Mouse (Mus musculus) embryonic facial prominence, embryonic 11.5 days (tissue): ENCODE results near the gene Pitpnm1. TPM values are rescaled to one million over a fixed set of nuclear protein-coding genes. Genes with fewer than 3 reads are reported as not detected.
"Not testable (repeated sequence)": the region's sequence is repeated elsewhere in the genome, so short reads cannot be mapped to it uniquely, and the experiment has no call there.

Experiments used
- ATAC-seq: fragments of 200-750 bp; cut with Nextera tagmentation; replicated peaks from 2 replicates; pipeline ENCODE4 v1.8.0; 2017; ENCODE audit warnings: low read depth; ENCODE audit not compliant: insufficient number of reproducible peaks, low FRiP score, low TSS enrichment
- DNase-seq: peaks from one replicate; pipeline ENCODE4 v3.0.0-alpha.2; 2015; ENCODE audit warnings: low spot score
- H3K27ac ChIP-seq: fragments of 300-500 bp; sonication (generic); replicated peaks from 2 replicates; pipeline ENCODE4 v1.5.1; 2014; ENCODE audit warnings: mild to moderate bottlenecking, low read depth, low read length, control low read depth
- H3K27me3 ChIP-seq: fragments of 300-500 bp; sonication (generic); 2 replicates; pipeline ENCODE4 v1.6.1; 2014; ENCODE audit warnings: mild to moderate bottlenecking, low read length, moderate library complexity, mixed read lengths; ENCODE audit not compliant: control insufficient read depth, insufficient read depth
- H3K36me3 ChIP-seq: fragments of 300-500 bp; sonication (generic); replicated peaks from 2 replicates; pipeline ENCODE4 v1.6.1; 2014; ENCODE audit warnings: low read depth, mild to moderate bottlenecking, low read length, moderate library complexity, mixed read lengths; ENCODE audit not compliant: control insufficient read depth, insufficient read depth
- H3K4me1 ChIP-seq: fragments of 300-500 bp; sonication (generic); 2 replicates; pipeline ENCODE4 v1.6.1; 2014; ENCODE audit warnings: low read length, mixed read lengths; ENCODE audit not compliant: control insufficient read depth, insufficient read depth
- H3K4me2 ChIP-seq: fragments of 300-500 bp; sonication (generic); 2 replicates; pipeline ENCODE4 v1.6.1; 2014; ENCODE audit warnings: low read depth, mild to moderate bottlenecking, control low read depth, low read length, moderate library complexity
- H3K4me3 ChIP-seq: fragments of 300-500 bp; sonication (generic); 2 replicates; pipeline ENCODE4 v1.5.1; 2014; ENCODE audit warnings: low read depth, low read length, control low read depth
- H3K9ac ChIP-seq: fragments of 300-500 bp; sonication (generic); replicated peaks from 2 replicates; pipeline ENCODE4 v1.6.1; 2014; ENCODE audit warnings: mild to moderate bottlenecking, control low read depth, low read length
- H3K9me3 ChIP-seq: fragments of 300-500 bp; sonication (generic); replicated peaks from 2 replicates; pipeline ENCODE4 v1.6.1; 2016; ENCODE audit warnings: mild to moderate bottlenecking, low read length, inconsistent platforms, mixed read lengths; ENCODE audit not compliant: control insufficient read depth
- WGBS: fragments of 180-500 bp; shearing (Covaris S2); extraction: QIAGEN DNeasy Blood & Tissue Kit; methylation state at CpG from one replicate; pipeline ENCODE4 v1.1.7; 2014; 5-methylcytosine and 5-hydroxymethylcytosine counted together
- polyA plus RNA-seq: library from polyadenylated mRNA; unstranded; fragments of >200 nt; fragmentation: Nextera tagmentation; extraction: Ambion mirVana; gene quantifications from 2 replicates; pipeline ENCODE4 v1.2.1, GENCODE M21; 2014

Pitpnm1 gene
- polyA plus RNA-seq, 1 experiment from 2014 or later = 6.3 TPM

- no peaks in the 10 kb centered on the region; the same call in 1 of the 2 replicates for H3K36me3 ChIP-seq
- 85% methylated on average over 2 of the region's 2 CpGs for WGBS
- no peak overlapping the region for H3K4me2 ChIP-seq
- no peak overlapping the region for H3K9ac ChIP-seq
- H3K4me1 ChIP-seq = no peaks in the 10 kb centered on the region
- no peaks in the 10 kb centered on the region for H3K27me3 ChIP-seq
- no peak overlapping the region for H3K4me3 ChIP-seq
- DNase-seq (no peak), ATAC-seq (no peak)
- no peak overlapping the region for H3K27ac ChIP-seq
- no peaks in the 10 kb centered on the region for H3K9me3 ChIP-seq
Measured at GRCm38 (mm10) chr19:4118350-4118749, 18.6 kb downstream of the Pitpnm1 start.

GRCm38 (mm10) chr19:4119716-4120487 lies 20.1 kb downstream of the Pitpnm1 start:
- H3K36me3 ChIP-seq = no peaks in the 10 kb centered on the region; the same call in 1 of the 2 replicates
- no peak overlapping the region for H3K9ac ChIP-seq
- no peak for ATAC-seq
- 90% methylated on average over 6 of the region's 6 CpGs for WGBS
- no peaks in the 10 kb centered on the region for H3K27me3 ChIP-seq
- no peak overlapping the region for H3K27ac ChIP-seq
- H3K4me3 ChIP-seq = no peak overlapping the region
- H3K4me2 ChIP-seq = no peak overlapping the region
- no peaks in the 10 kb centered on the region for H3K9me3 ChIP-seq
- no peaks in the 10 kb centered on the region for H3K4me1 ChIP-seq
- no peak for DNase-seq

DNA sequence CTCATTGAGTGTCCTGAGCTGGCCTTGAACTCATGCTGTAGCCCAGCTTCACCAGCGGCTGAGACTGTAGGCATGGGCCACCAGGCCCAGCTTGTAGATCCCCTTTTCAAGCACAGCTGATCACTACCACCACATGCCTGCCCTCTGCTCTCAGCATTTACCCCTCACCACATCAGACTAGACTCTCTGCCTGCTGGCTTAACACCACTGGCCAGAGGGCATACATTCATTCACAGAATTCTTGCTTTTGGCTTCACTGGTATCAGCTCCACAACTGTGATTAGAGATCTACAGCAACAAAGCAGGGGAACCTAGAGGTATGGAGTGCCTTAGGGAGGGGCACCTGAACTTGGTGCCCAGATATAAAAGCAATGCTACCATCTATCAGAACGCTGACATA lies 20.7 kb downstream of the Pitpnm1 start:
- DNase-seq (no peak), ATAC-seq (no peak)
- no peaks in the 10 kb centered on the region for H3K27me3 ChIP-seq
- 96% methylated on average over 2 of the region's 2 CpGs for WGBS
- no peaks in the 10 kb centered on the region; the same call in 1 of the 2 replicates for H3K36me3 ChIP-seq
- no peaks in the 10 kb centered on the region for H3K4me1 ChIP-seq
- peak overlapping the region; percentile 38; the same call in 1 of the 2 replicates for H3K4me3 ChIP-seq
- no peaks in the 10 kb centered on the region for H3K9me3 ChIP-seq
- H3K9ac ChIP-seq = no peak overlapping the region
- peak overlapping the region; percentile 48; the same call in 1 of the 2 replicates for H3K4me2 ChIP-seq
- no peak overlapping the region for H3K27ac ChIP-seq

- H3K4me1 ChIP-seq = no peaks in the 10 kb centered on the region
- 0 out of 2 replicates have a peak overlapping the region, but pooled peaks have one; percentile 32 for H3K27ac ChIP-seq
- peak; percentile 99 for DNase-seq
Measured at GRCm38 (mm10) chr19:4121097-4121805, 21.5 kb downstream of the Pitpnm1 start.

GRCm38 (mm10) chr19:4121896-4122295 lies 22.1 kb downstream of the Pitpnm1 start:
- H3K4me1 ChIP-seq, H3K9me3 ChIP-seq, H3K36me3 ChIP-seq, H3K27me3 ChIP-seq, ATAC-seq, DNase-seq, H3K9ac ChIP-seq, H3K4me2 ChIP-seq, H3K27ac ChIP-seq, H3K4me3 ChIP-seq: not testable (repeated sequence)
- WGBS = 61% methylated on average over 6 of the region's 6 CpGs

More at GRCm38 (mm10) chr19:4121097-4121805, 21.5 kb downstream of the Pitpnm1 start:
- peak; percentile 55 for ATAC-seq
- Histone ChIP-seq H3K9ac (peak overlapping the region; percentile 66), H3K27me3 (no peaks in the 10 kb centered on the region), H3K4me2 (peak overlapping the region; percentile 48), H3K9me3 (no peaks in the 10 kb centered on the region), H3K36me3 (no peaks in the 10 kb centered on the region; the same call in 1 of the 2 replicates), H3K4me3 (peak overlapping the region; percentile 38)
- 3% methylated on average over 38 of the region's 38 CpGs for WGBS

DNA sequence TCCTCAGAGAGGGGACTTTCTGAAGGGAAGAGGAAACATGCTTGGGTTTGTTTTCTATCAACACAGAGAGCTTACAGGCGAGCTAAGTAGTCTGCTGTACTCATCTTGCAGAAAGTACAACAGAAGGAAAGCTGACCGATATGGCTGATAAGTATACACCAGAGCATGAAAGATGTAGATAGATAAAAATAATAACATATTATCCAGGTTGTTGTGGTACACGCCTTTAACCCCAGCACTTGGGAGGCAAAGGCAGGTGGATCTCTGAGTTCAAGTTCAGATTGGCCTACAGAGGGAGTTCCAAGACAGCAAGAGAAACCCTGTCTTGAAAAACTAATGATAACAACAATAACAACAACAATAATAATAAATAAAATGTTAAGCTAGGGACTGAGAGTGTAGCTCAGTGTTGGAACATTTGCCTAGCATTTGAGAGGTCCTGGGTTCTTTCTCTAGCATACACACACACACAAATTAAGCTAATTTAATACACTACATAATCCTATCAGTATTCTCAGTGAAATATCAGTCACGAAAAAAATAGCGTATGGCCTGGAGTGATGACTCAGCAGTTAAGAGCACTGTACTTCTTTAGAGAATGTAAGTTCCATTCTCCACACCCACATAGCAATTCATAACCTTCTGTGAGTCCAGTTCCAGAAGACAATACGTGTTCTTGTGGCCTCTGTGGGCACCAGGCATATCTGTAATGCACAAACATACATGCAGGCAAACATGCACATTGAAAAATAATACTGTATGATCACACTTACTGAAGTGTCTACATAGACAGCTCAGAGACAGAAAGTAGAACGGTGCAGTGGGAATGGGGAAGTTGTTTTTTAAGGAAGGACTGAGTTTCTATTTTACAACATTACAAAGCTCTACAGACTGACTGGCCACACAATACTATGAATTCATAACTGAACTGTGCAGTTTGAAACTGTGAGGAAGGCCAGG lies 22.9 kb downstream of the Pitpnm1 start:
- ATAC-seq (no peak), DNase-seq (no peak)
- Histone ChIP-seq H3K4me1 (peaks cover 2% of the 10 kb centered on the region), H3K9me3 (no peaks in the 10 kb centered on the region), H3K9ac (no peak overlapping the region), H3K4me2 (no peak overlapping the region), H3K27ac (no peak overlapping the region), H3K27me3 (no peaks in the 10 kb centered on the region), H3K4me3 (no peak overlapping the region), H3K36me3 (no peaks in the 10 kb centered on the region)
- WGBS = 84% methylated on average over 7 of the region's 7 CpGs

GRCm38 (mm10) chr19:4124432-4124831 lies 24.6 kb downstream of the Pitpnm1 start:
- Histone ChIP-seq H3K9me3 (no peaks in the 10 kb centered on the region), H3K27me3 (no peaks in the 10 kb centered on the region), H3K4me2 (no peak overlapping the region), H3K9ac (no peak overlapping the region), H3K36me3 (no peaks in the 10 kb centered on the region), H3K4me1 (peaks cover 2% of the 10 kb centered on the region), H3K4me3 (no peak overlapping the region), H3K27ac (no peak overlapping the region)
- DNase-seq (no peak), ATAC-seq (no peak)
- 69% methylated on average over 4 of the region's 4 CpGs for WGBS
